Mouse (Mus musculus) heart, adult 2 months (tissue): ENCODE measurements at regions not wholly inside any gene's neighbourhood (a gene's known extent, or its start where the extent isn't known, plus 50 kb on each side); places are given as distances from the start of the nearest gene placed in this dataset.

Experiments used
- CTCF ChIP-seq: fragments of 200-600 bp; IDR thresholded peaks from 2 replicates; pipeline ENCODE4 v1.8.1; 2022; ENCODE audit warnings: antibody characterized with exemption, mild to moderate bottlenecking, moderate library complexity
- POLR2A ChIP-seq: fragments of 200-500 bp; IDR thresholded peaks from 2 replicates; pipeline ENCODE4 v1.6.1; 2011; ENCODE audit warnings: mild to moderate bottlenecking, low read depth, low read length, control low read depth; ENCODE audit not compliant: insufficient read depth

DNA sequence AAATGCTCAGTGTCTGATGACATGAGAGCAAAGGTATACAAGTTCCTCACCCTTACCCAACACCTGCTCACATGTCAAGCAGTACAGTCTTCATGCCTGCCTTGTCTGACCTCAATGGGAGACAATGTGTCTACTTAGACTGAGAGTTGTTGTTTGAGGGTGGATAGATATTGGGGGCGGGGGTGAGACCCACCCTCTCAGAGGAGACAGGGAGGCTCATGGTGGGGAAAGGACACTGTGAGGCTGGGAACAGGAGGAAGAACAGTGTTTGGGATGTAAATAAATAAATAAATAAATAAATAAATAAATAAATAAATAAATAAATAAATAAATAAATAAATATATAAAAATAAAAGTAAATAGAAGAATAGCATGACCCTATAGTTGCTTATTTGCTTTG lies 837.3 kb upstream of the Pcdh20 start:
- no peak for TF ChIP-seq POLR2A
- TF ChIP-seq CTCF: no peak
